ENCODE assay signal across 16 mouse cellular contexts in genomic region chr9:117197531-117197930, GRCm38 (mm10).
A peak's percentile ranks its signal among the peaks of the same experiment; 100 is the strongest.
DNase-seq lines count a peak whose midpoint lies in the region.
"Had no signal": no experiment of that assay in that cellular context is flagged by ENCODE, and none has a peak within 500 bp of the region (broad histone marks: within the 10 kb centered on the region; RNA-seq: fewer than 3 reads in every experiment).

No protein-coding gene starts in this region.

- intact Hi-C loops in heart, postnatal 36 days (cut with DNase I): no loop called here
- intact Hi-C loops in heart, postnatal 10 days (cut with DNase I): no loop called here

- DNase-seq in heart, adult 11 months: peak; percentile 7
- no peak for DNase-seq in heart, postnatal 36 days
- peak; percentile 63 for DNase-seq in Muller cell, postnatal 12 days (ENCODE audit: inconsistent ontology term)
- peak; percentile 46 for DNase-seq in fat pad, adult 2 months (ENCODE audit: extremely low read depth, low read depth, low spot score)
- no peak for DNase-seq in heart, postnatal 10 days
- no peak for DNase-seq in frontal cortex, postnatal 25 days (ENCODE audit: low spot score in 2 of 2)
- DNase-seq: adrenal gland, adult 8-10 months; adrenal gland, postnatal 36 days; cerebellum, adult 18-20 months; cerebellum, adult 9-10 months; cerebellum, postnatal 25 days; forebrain, postnatal 0 days; gastrocnemius, postnatal 25 days; heart, postnatal 4 days; kidney, adult 18-20 months; kidney, adult 9 months had no signal

Comparison
In these comparisons a context has a peak if more than half of its experiments do, and no peak if none do; other contexts are left out.
1. DNase-seq: peak in heart, adult 11 months (single experiment), Muller cell, postnatal 12 days (single experiment) and fat pad, adult 2 months (single experiment); none in heart, postnatal 36 days (0 of 2), heart, postnatal 10 days (0 of 2) and frontal cortex, postnatal 25 days (0 of 2).